Mouse (Mus musculus): ENCODE measurements around the gene Tbc1d5. TPM values are rescaled to one million over a fixed set of nuclear protein-coding genes. Genes with fewer than 3 reads are reported as not detected.
"Not testable (repeated sequence)": the region's sequence is repeated elsewhere in the genome, so short reads cannot be mapped to it uniquely, and the experiment has no call there.

The Tbc1d5 gene
- polyA plus RNA-seq, 1 experiment from 2014 or later = 10.4 TPM

GRCm38 (mm10) chr17:50735382-50735954 lies 443.7 kb downstream of the Tbc1d5 start:
- Histone ChIP-seq H3K27me3 (no peaks in the 10 kb centered on the region), H3K9ac (no peak overlapping the region), H3K27ac (no peak overlapping the region), H3K36me3 (peaks cover 5% of the 10 kb centered on the region), H3K4me2 (replicated peaks) (no peak overlapping the region), H3K4me1 (peaks cover 4% of the 10 kb centered on the region; the same call in 1 of the 2 replicates), H3K9me3 (no peaks in the 10 kb centered on the region), H3K4me3 (no peak overlapping the region)
- WGBS = 87% methylated on average over 4 of the region's 4 CpGs
- ATAC-seq (ENCODE audit: low FRiP score, low read depth) = no peak

GRCm38 (mm10) chr17:50734781-50735180 lies 444.4 kb downstream of the Tbc1d5 start:
- Histone ChIP-seq H3K36me3 (peaks cover 5% of the 10 kb centered on the region), H3K27ac (no peak overlapping the region), H3K4me1 (peaks cover 4% of the 10 kb centered on the region; the same call in 1 of the 2 replicates), H3K9me3 (no peaks in the 10 kb centered on the region), H3K27me3 (no peaks in the 10 kb centered on the region), H3K9ac (no peak overlapping the region), H3K4me2 (replicated peaks) (no peak overlapping the region), H3K4me3 (no peak overlapping the region)
- WGBS = 78% methylated on average over 6 of the region's 6 CpGs
- ATAC-seq (ENCODE audit: low FRiP score, low read depth) = no peak

GRCm38 (mm10) chr17:50733390-50733789 lies 445.8 kb downstream of the Tbc1d5 start:
- 88% methylated on average over 7 of the region's 7 CpGs for WGBS
- no peak for ATAC-seq (ENCODE audit: low FRiP score, low read depth)

GRCm38 (mm10) chr17:50731876-50732275 lies 447.3 kb downstream of the Tbc1d5 start:
- Histone ChIP-seq H3K27me3 (no peaks in the 10 kb centered on the region), H3K9ac (no peak overlapping the region), H3K4me2 (replicated peaks) (no peak overlapping the region), H3K9me3 (no peaks in the 10 kb centered on the region), H3K4me1 (peaks cover 4% of the 10 kb centered on the region; the same call in 1 of the 2 replicates), H3K36me3 (peaks cover 5% of the 10 kb centered on the region), H3K27ac (no peak overlapping the region), H3K4me3 (no peak overlapping the region)
- no peak for ATAC-seq (ENCODE audit: low FRiP score, low read depth)
- WGBS = 89% methylated on average over 5 of the region's 5 CpGs

More at GRCm38 (mm10) chr17:50733390-50733789, 445.8 kb downstream of the Tbc1d5 start:
- Histone ChIP-seq H3K9me3 (no peaks in the 10 kb centered on the region), H3K27ac (no peak overlapping the region), H3K4me1 (peaks cover 4% of the 10 kb centered on the region; the same call in 1 of the 2 replicates), H3K27me3 (no peaks in the 10 kb centered on the region), H3K9ac (no peak overlapping the region), H3K4me2 (replicated peaks) (no peak overlapping the region), H3K4me3 (no peak overlapping the region), H3K36me3 (peaks cover 5% of the 10 kb centered on the region)

GRCm38 (mm10) chr17:50730896-50731295 lies 448.3 kb downstream of the Tbc1d5 start:
- no peaks in the 10 kb centered on the region for H3K9me3 ChIP-seq
- no peak for ATAC-seq (ENCODE audit: low FRiP score, low read depth)
- no peak overlapping the region for H3K4me2 ChIP-seq (replicated peaks)
- peaks cover 5% of the 10 kb centered on the region for H3K36me3 ChIP-seq
- H3K9ac ChIP-seq = no peak overlapping the region
- WGBS = 91% methylated on average over 2 of the region's 2 CpGs
- no peak overlapping the region for H3K27ac ChIP-seq
- no peak overlapping the region for H3K4me3 ChIP-seq
- no peaks in the 10 kb centered on the region for H3K27me3 ChIP-seq
- no peaks in the 10 kb centered on the region for H3K4me1 ChIP-seq

- Histone ChIP-seq H3K9me3 (no peaks in the 10 kb centered on the region), H3K4me3 (no peak overlapping the region), H3K27me3 (no peaks in the 10 kb centered on the region), H3K4me1 (no peaks in the 10 kb centered on the region), H3K9ac (no peak overlapping the region), H3K4me2 (replicated peaks) (no peak overlapping the region), H3K36me3 (no peaks in the 10 kb centered on the region; the same call in 1 of the 2 replicates), H3K27ac (no peak overlapping the region)
- WGBS = 87% methylated on average over 6 of the region's 6 CpGs
- ATAC-seq (ENCODE audit: low FRiP score, low read depth) = no peak
Observed at GRCm38 (mm10) chr17:50729577-50729976, 449.6 kb downstream of the Tbc1d5 start.

GRCm38 (mm10) chr17:50729031-50729430 lies 450.1 kb downstream of the Tbc1d5 start:
- 97% methylated on average over 2 of the region's 2 CpGs for WGBS
- no peak overlapping the region for H3K27ac ChIP-seq
- no peak for ATAC-seq (ENCODE audit: low FRiP score, low read depth)
- no peaks in the 10 kb centered on the region; the same call in 1 of the 2 replicates for H3K36me3 ChIP-seq
- no peaks in the 10 kb centered on the region for H3K9me3 ChIP-seq
- no peaks in the 10 kb centered on the region for H3K27me3 ChIP-seq
- no peak overlapping the region for H3K9ac ChIP-seq
- no peak overlapping the region for H3K4me3 ChIP-seq
- H3K4me1 ChIP-seq = no peaks in the 10 kb centered on the region
- no peak overlapping the region for H3K4me2 ChIP-seq (replicated peaks)

- Histone ChIP-seq H3K4me1 (no peaks in the 10 kb centered on the region), H3K27me3 (no peaks in the 10 kb centered on the region), H3K9ac (no peak overlapping the region), H3K4me3 (no peak overlapping the region), H3K27ac (no peak overlapping the region), H3K4me2 (replicated peaks) (no peak overlapping the region), H3K9me3 (no peaks in the 10 kb centered on the region), H3K36me3 (no peaks in the 10 kb centered on the region)
- 66% methylated on average over 2 of the region's 2 CpGs for WGBS
- ATAC-seq (ENCODE audit: low FRiP score, low read depth) = no peak
Observed at GRCm38 (mm10) chr17:50726265-50726664, 452.9 kb downstream of the Tbc1d5 start.

GRCm38 (mm10) chr17:50724376-50724775 lies 454.8 kb downstream of the Tbc1d5 start:
- Histone ChIP-seq H3K9me3 (no peaks in the 10 kb centered on the region), H3K27me3 (no peaks in the 10 kb centered on the region), H3K4me2 (replicated peaks) (no peak overlapping the region), H3K9ac (no peak overlapping the region), H3K36me3 (no peaks in the 10 kb centered on the region), H3K4me3 (no peak overlapping the region), H3K27ac (no peak overlapping the region), H3K4me1 (no peaks in the 10 kb centered on the region)
- WGBS = 83% methylated on average over 2 of the region's 2 CpGs
- ATAC-seq (ENCODE audit: low FRiP score, low read depth) = no peak

GRCm38 (mm10) chr17:50717586-50717985 lies 461.6 kb downstream of the Tbc1d5 start:
- Histone ChIP-seq H3K9me3 (peaks cover 8% of the 10 kb centered on the region), H3K4me2 (replicated peaks) (no peak overlapping the region), H3K27ac (no peak overlapping the region), H3K27me3 (no peaks in the 10 kb centered on the region), H3K36me3 (no peaks in the 10 kb centered on the region), H3K4me1 (no peaks in the 10 kb centered on the region), H3K4me3 (no peak overlapping the region), H3K9ac (no peak overlapping the region)
- WGBS = 85% methylated on average over 5 of the region's 5 CpGs
- no peak for ATAC-seq (ENCODE audit: low FRiP score, low read depth)

GRCm38 (mm10) chr17:50710497-50711222 lies 468.5 kb downstream of the Tbc1d5 start:
- Histone ChIP-seq H3K9ac (no peak overlapping the region), H3K36me3 (no peaks in the 10 kb centered on the region), H3K9me3 (peaks cover 8% of the 10 kb centered on the region), H3K4me1 (no peaks in the 10 kb centered on the region), H3K27me3 (no peaks in the 10 kb centered on the region), H3K27ac (no peak overlapping the region), H3K4me3 (no peak overlapping the region), H3K4me2 (replicated peaks) (no peak overlapping the region)
- 54% methylated on average over 7 of the region's 7 CpGs for WGBS
- no peak for ATAC-seq (ENCODE audit: low FRiP score, low read depth)

- not testable (repeated sequence) for H3K4me1 ChIP-seq; H3K9ac ChIP-seq; ATAC-seq (ENCODE audit: low FRiP score, low read depth); H3K27me3 ChIP-seq; H3K27ac ChIP-seq; H3K36me3 ChIP-seq; H3K9me3 ChIP-seq
- WGBS = 2% methylated on average over 39 of the region's 39 CpGs
- peak overlapping the region; percentile 28 for H3K4me3 ChIP-seq
- H3K4me2 ChIP-seq (replicated peaks) = peak overlapping the region; percentile 58
Observed at GRCm38 (mm10) chr17:50698410-50698809, 480.7 kb downstream of the Tbc1d5 start.

Data from limb, embryonic 13.5 days (tissue).